Mouse (Mus musculus): ENCODE results near the gene Sptlc3. TPM values are rescaled to one million over a fixed set of nuclear protein-coding genes. Genes with fewer than 3 reads are reported as not detected.

Sptlc3 gene
- polyA plus RNA-seq (2016; fragmentation: Nextera tagmentation; extraction: Ambion mirVana) = 0.73 and 1.00 TPM in 2 replicates

DNA sequence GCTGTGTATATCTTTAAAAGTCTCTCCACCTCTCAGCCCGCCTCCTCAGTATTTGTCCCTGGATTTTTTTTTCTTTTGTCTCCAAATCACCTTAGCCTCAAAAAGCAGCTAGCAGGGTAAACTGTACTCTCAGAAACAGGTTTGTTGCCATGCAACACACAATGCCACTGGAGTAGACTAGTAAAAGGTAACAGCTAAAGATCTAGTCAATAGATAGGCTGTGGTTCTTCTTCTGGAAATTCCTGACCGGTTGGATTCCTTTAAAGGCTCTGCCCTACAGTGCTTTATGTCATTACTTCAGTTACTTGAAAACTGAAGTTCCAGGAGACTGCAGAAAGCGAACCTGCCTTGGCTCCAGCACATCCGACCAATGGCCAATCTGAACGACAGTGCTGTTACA is at the start of gene Sptlc3:
Sptlc3 (plus strand) TSS at position 78 of the 400 bp plus-strand sequence.
- WGBS = 62% methylated on average over 5 of the region's 5 CpGs
- H3K4me3 ChIP-seq = no peak within 1 kb of the TSS
- DNase-seq (ENCODE audit: low spot score) = no peak
- no peaks in the 10 kb centered on the region for H3K36me3 ChIP-seq (replicated peaks)
- H3K9me3 ChIP-seq = no peaks in the 10 kb centered on the region
- H3K27ac ChIP-seq (replicated peaks) = 0 out of 2 replicates have a peak within 1 kb of the TSS, but pooled peaks have one; percentile 15
- no peaks in the 10 kb centered on the region for H3K27me3 ChIP-seq (replicated peaks; ENCODE audit: low read depth, poor library complexity, severe bottlenecking)
- H3K4me1 ChIP-seq = peaks cover 17% of the 10 kb centered on the region

DNA sequence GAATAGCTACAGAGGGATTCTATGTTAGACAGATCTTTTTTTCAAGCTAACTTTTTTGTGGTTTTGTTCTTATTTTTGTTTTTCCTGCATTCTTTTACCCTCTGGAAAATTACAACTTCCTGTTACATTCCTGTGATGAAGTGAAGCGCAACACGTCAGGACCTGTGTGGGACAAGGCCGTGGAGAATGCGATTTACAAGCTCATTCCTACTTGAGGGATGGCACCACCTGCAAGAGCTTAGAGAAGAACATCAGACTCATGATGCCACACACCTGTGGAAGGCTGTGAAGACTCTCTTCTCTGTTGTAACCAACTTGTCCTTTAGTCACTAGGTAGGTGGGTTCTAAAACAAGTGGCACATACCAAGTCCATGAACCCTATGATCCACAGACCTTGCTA is 26.0 kb upstream of the Sptlc3 start:
- no peaks in the 10 kb centered on the region for H3K9me3 ChIP-seq
- H3K4me1 ChIP-seq = no peaks in the 10 kb centered on the region
- H3K27ac ChIP-seq (replicated peaks) = no peak overlapping the region
- H3K36me3 ChIP-seq (replicated peaks) = no peaks in the 10 kb centered on the region
- DNase-seq (ENCODE audit: low spot score) = no peak
- H3K4me3 ChIP-seq = no peak overlapping the region
- WGBS = 73% methylated on average over 4 of the region's 4 CpGs
- no peaks in the 10 kb centered on the region for H3K27me3 ChIP-seq (replicated peaks; ENCODE audit: low read depth, poor library complexity, severe bottlenecking)

DNA sequence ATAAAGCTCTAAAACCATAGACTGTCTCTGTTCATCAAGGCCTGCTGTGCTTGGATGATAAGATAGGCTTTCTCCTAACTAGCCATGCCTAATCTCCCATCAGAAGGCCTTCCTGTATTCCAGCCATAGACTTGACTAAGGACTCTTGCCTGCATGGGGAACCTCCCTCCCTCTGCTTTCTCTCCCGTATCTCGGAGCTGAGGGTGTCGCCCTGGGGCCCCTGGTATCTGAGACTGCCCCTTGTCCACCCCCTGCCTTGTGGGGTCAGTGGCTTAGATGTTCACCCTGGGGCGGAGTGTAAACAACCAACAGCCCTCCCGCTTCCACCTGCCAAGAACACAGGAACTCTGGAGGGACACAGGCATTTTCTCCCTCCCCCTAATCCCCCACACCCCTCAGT is 5.0 kb upstream of the Sptlc3 start:
- H3K27ac ChIP-seq (replicated peaks) = no peak overlapping the region
- no peaks in the 10 kb centered on the region for H3K4me1 ChIP-seq
- H3K27me3 ChIP-seq (replicated peaks; ENCODE audit: low read depth, poor library complexity, severe bottlenecking) = no peaks in the 10 kb centered on the region
- H3K4me3 ChIP-seq = no peak overlapping the region
- H3K36me3 ChIP-seq (replicated peaks) = no peaks in the 10 kb centered on the region
- DNase-seq (ENCODE audit: low spot score) = no peak
- 43% methylated on average over 5 of the region's 5 CpGs for WGBS
- no peaks in the 10 kb centered on the region for H3K9me3 ChIP-seq

DNA sequence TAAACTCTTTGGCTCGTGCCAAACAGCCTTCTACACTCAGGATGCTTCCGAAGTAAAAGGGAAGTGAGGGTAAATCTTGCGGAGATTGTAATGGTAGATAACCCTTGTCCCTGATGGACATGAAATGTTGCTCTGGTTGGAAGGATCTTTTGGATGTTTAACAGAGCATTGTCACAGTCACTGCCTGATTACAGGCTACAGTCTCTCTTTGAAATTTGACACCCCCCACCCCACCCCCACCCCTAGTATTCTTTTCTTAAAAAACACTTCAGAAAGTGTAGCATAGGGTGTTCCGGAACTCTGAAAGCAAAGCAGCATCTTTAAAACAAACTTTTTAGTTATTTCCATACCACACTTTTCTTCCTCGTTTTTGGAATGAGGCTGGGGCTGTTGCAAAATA is 916 bp downstream of the Sptlc3 start:
- Histone ChIP-seq H3K4me1 (peaks cover 17% of the 10 kb centered on the region), H3K27me3 (replicated peaks; ENCODE audit: low read depth, poor library complexity, severe bottlenecking) (no peaks in the 10 kb centered on the region), H3K27ac (replicated peaks) (no peak overlapping the region), H3K36me3 (replicated peaks) (no peaks in the 10 kb centered on the region), H3K9me3 (no peaks in the 10 kb centered on the region), H3K4me3 (no peak overlapping the region)
- peak; percentile 40 for DNase-seq (ENCODE audit: low spot score)
- WGBS = 35% methylated on average over 5 of the region's 5 CpGs

DNA sequence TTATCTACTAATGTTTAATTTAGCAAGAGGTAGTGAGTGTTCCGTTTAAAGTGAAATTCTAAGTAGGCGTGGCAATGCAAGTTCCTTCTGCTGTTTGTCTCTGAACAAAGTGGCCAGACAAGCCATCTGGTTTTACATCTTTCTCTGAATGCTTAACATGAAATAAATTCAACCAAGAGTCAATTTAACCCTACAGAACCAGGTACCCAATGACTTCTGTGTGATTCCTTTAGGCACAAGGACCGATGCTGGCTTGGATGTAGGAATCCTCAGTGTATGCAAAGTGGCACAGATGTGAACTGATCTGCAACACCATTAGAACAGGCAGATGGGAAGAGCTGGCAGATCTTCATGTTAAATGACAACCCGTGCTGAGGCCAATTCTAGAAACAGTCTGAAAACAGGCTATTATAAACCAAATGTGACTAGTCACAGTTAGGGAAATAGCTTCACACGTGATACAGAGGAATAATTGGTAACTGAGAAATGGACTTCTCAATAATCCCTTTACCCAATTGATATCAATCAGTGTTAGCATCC is 68.3 kb downstream of the Sptlc3 start:
- Histone ChIP-seq H3K27ac (replicated peaks) (no peak overlapping the region), H3K27me3 (replicated peaks; ENCODE audit: low read depth, poor library complexity, severe bottlenecking) (no peaks in the 10 kb centered on the region), H3K36me3 (replicated peaks) (no peaks in the 10 kb centered on the region), H3K4me3 (no peak overlapping the region), H3K9me3 (no peaks in the 10 kb centered on the region), H3K4me1 (no peaks in the 10 kb centered on the region)
- WGBS = 82% methylated on average over 5 of the region's 5 CpGs
- DNase-seq (ENCODE audit: low spot score) = no peak

DNA sequence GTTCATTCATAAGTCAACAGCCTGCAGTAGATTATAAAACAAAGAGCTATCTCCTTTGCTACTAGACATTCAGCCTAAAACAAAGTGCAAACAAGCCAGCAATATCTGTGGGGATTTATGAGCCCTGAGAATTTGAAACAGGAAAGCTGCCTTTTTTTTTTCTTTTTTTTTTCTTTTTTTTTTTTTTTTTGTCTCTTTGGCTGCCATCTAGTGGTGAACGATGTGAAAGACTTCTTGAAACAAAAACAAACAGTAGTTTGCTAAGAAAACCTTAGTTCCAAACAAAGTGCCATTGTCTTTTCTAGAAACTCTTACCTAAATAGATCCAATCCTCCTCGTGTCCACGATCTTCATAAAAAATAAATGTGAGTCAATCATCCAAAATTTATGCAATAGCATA is 85.6 kb downstream of the Sptlc3 start:
- Histone ChIP-seq H3K27ac (replicated peaks) (no peak overlapping the region), H3K4me1 (no peaks in the 10 kb centered on the region), H3K4me3 (no peak overlapping the region), H3K27me3 (replicated peaks; ENCODE audit: low read depth, poor library complexity, severe bottlenecking) (no peaks in the 10 kb centered on the region), H3K36me3 (replicated peaks) (no peaks in the 10 kb centered on the region), H3K9me3 (no peaks in the 10 kb centered on the region)
- 16% methylated on average over 3 of the region's 3 CpGs for WGBS
- no peak for DNase-seq (ENCODE audit: low spot score)

DNA sequence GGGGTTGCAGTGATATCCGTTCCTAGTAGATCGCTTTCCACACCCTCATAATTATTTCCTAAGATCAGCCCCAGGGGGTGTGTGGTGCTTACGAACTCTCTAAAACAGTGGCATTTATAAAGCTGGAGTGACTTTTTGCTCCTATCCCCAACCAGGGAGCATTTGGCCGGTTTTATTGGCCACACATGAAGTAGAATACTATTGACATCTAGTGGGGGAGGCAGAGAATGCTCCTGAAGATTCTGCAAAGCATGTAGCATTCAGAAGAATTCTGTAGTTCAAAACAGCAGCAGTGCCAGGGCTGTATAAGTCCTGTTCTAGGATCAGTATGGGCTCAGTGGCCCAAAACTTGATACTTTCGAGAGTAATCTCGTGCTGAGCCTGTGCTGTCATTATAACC is 89.1 kb downstream of the Sptlc3 start:
- Histone ChIP-seq H3K27me3 (replicated peaks; ENCODE audit: low read depth, poor library complexity, severe bottlenecking) (no peaks in the 10 kb centered on the region), H3K9me3 (no peaks in the 10 kb centered on the region), H3K4me1 (no peaks in the 10 kb centered on the region), H3K27ac (replicated peaks) (no peak overlapping the region), H3K36me3 (replicated peaks) (no peaks in the 10 kb centered on the region), H3K4me3 (no peak overlapping the region)
- no peak for DNase-seq (ENCODE audit: low spot score)
- 68% methylated on average over 6 of the region's 6 CpGs for WGBS

DNA sequence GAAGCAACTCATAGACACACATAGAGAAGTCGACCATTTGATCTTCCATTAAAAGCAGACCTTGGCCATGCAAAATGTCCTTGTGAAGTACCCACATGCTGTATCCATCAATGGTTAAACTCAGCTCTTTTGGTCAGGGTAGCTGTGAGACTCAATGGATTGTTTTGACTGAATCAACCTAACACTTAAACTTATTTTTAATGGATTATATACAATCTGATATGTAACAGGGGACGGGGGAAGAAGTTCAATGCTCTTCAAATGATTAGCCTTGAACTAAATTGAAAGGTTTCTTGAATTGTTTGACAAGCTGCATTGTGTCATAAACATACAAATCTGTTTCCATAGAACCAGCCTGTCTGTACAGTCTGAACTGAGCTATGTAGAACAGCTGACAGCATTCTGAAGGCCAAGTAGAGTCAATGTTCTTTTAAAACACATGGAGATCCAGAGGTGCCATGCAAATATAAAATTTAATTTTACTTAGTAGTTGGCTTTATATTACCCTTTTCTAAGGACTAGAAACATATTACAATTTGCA is 94.0 kb downstream of the Sptlc3 start:
- Histone ChIP-seq H3K27me3 (replicated peaks; ENCODE audit: low read depth, poor library complexity, severe bottlenecking) (no peaks in the 10 kb centered on the region), H3K4me3 (no peak overlapping the region), H3K36me3 (replicated peaks) (no peaks in the 10 kb centered on the region), H3K4me1 (0 out of 2 replicates have a peak, but pooled peaks cover 4% of the 10 kb centered on the region), H3K27ac (replicated peaks) (no peak overlapping the region), H3K9me3 (no peaks in the 10 kb centered on the region)
- DNase-seq (ENCODE audit: low spot score) = no peak
- WGBS = 87% methylated on average over 2 of the region's 2 CpGs

DNA sequence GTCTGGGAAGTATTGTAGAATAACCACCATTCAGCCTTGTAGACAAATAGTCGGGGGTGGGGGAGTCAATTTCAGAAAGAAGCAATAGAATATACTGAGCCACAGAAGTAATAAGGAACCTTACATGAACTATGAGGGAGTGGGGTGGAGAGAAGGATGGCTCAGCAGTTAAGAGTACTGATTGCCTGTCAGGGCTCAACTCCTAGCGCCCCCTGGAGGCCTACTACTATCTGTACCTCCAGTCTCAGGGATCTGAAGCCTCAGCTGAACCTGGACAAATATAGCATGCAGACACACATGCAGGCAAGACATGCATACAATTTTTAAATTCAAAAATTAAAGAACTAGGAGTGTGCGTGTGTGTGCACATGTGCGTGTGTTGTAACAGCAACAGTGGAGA is 96.2 kb downstream of the Sptlc3 start:
- Histone ChIP-seq H3K36me3 (replicated peaks) (no peaks in the 10 kb centered on the region), H3K4me1 (0 out of 2 replicates have a peak, but pooled peaks cover 4% of the 10 kb centered on the region), H3K27ac (replicated peaks) (no peak overlapping the region), H3K27me3 (replicated peaks; ENCODE audit: low read depth, poor library complexity, severe bottlenecking) (no peaks in the 10 kb centered on the region), H3K9me3 (no peaks in the 10 kb centered on the region), H3K4me3 (no peak overlapping the region)
- WGBS = 39% methylated on average over 4 of the region's 4 CpGs
- DNase-seq (ENCODE audit: low spot score) = peak; percentile 64

DNA sequence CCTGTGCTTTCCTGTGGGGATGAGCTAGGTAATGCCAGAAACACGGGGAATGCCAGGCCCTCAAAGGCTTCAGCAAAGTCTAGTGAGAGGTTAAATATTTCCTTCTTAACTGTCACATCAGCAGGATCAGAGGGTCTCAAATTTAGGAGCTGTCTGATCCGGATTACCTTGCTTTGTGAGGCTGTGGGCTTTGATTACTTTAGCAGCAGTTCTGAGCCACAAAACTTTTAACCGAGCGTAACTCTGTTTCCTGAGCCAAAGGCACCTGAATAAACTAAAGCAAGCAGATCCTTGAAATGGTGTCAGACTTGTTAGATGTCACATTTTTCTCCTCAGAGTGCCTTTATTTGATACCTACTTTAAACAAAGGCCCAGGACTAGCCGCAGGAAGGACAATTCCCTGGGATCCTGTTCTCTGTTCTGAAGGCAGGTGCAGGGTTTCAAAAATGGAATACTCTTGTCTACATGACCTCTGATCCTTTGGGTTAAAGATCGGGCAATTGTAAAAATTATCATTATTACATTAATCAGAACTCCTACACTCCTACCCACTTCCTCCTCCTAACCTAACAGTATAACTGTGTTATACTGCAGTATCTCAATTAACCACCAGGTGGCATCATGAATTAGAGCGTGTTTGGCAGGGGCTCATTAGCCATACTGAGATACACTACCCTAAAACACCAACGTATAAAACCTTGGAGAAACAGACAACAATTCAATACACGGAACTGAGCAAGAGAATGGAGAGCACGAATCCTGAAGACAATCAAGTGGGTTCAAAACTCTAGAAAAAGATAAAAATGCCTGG is 97.4 kb downstream of the Sptlc3 start:
- H3K4me3 ChIP-seq = no peak overlapping the region
- no peak for DNase-seq (ENCODE audit: low spot score)
- 36% methylated on average over 10 of the region's 10 CpGs for WGBS

DNA sequence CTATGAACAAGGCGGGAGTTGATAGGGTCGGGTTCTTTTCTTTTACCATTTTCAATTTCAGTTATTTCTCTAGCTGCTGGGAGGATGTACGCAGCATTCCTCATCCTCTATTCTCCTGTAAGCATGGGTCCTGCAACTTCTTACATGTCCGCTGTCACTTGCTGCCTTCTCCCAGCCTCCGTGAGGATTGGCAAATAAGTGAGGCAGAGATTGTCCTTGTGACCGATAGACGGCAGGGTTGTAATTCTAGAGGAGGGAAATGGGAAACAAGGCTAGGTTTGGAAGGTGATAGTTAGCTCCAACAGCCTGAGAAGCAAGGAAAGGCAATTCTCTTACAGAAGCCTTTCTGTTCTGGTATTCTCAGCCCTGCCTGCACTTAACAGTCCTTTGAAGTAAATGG is 98.4 kb downstream of the Sptlc3 start:
- no peak overlapping the region for H3K4me3 ChIP-seq
- 0 out of 2 replicates have a peak, but pooled peaks cover 4% of the 10 kb centered on the region for H3K4me1 ChIP-seq
- no peaks in the 10 kb centered on the region for H3K9me3 ChIP-seq
- no peak overlapping the region for H3K27ac ChIP-seq (replicated peaks)
- H3K27me3 ChIP-seq (replicated peaks; ENCODE audit: low read depth, poor library complexity, severe bottlenecking) = no peaks in the 10 kb centered on the region
- H3K36me3 ChIP-seq (replicated peaks) = no peaks in the 10 kb centered on the region
- DNase-seq (ENCODE audit: low spot score) = no peak
- 78% methylated on average over 7 of the region's 7 CpGs for WGBS

More for the DNA sequence above, 97.4 kb downstream of the Sptlc3 start:
- Histone ChIP-seq H3K36me3 (replicated peaks) (no peaks in the 10 kb centered on the region), H3K9me3 (no peaks in the 10 kb centered on the region), H3K27ac (replicated peaks) (no peak overlapping the region), H3K27me3 (replicated peaks; ENCODE audit: low read depth, poor library complexity, severe bottlenecking) (no peaks in the 10 kb centered on the region), H3K4me1 (0 out of 2 replicates have a peak, but pooled peaks cover 4% of the 10 kb centered on the region)

DNA sequence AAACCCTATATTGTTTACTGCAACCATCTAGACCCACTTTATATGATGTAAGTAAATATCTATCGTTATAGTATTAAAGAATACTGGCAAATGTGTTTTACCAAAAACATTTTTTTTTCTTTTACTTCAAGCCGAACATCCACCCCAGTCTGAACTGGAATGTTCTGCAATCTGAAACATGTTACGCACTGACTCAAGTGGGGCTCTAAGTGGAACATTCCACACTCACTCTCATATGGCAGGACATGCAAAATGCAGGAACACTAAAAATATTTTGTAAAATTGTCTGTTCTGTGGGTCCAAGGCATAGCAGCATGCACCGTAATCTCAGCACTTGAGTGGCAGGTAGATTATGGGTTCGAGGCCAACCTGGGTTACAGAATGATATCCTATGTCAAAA is 103.5 kb downstream of the Sptlc3 start:
- no peak for DNase-seq (ENCODE audit: low spot score)
- Histone ChIP-seq H3K4me3 (no peak overlapping the region), H3K27ac (replicated peaks) (no peak overlapping the region), H3K36me3 (replicated peaks) (no peaks in the 10 kb centered on the region), H3K4me1 (no peaks in the 10 kb centered on the region), H3K9me3 (no peaks in the 10 kb centered on the region), H3K27me3 (replicated peaks; ENCODE audit: low read depth, poor library complexity, severe bottlenecking) (no peaks in the 10 kb centered on the region)
- 92% methylated on average over 5 of the region's 5 CpGs for WGBS
